Mouse (Mus musculus) mesoderm, embryonic 11.5 days (tissue): Measurements from ENCODE around the gene 1810009J06Rik.
"Not testable (repeated sequence)": the region's sequence is repeated elsewhere in the genome, so short reads cannot be mapped to it uniquely, and the experiment has no call there.

Source experiments
- DNase-seq: peaks from one replicate; pipeline ENCODE4 v3.0.0-alpha.2; 2012; ENCODE audit warnings: low read depth, low spot score

The 1810009J06Rik gene

GRCm38 (mm10) chr6:40964454-40964853 is at the start of gene 1810009J06Rik:
Gene 1810009J06Rik, plus strand, starts transcription at chr6:40964754.
- not testable (repeated sequence) for DNase-seq

- no peak for DNase-seq
These were observed 44.6 kb upstream of the 1810009J06Rik start for GRCm38 (mm10) chr6:40919954-40920353.

- DNase-seq: no peak
These were observed 24.1 kb upstream of the 1810009J06Rik start, which contains the start of gene 1700074P13Rik for GRCm38 (mm10) chr6:40940457-40940856. Gene 1700074P13Rik, minus strand, starts transcription at chr6:40940557.

- no peak for DNase-seq
These were observed 12.8 kb upstream of the 1810009J06Rik start, which contains the start of gene Gm4744 for GRCm38 (mm10) chr6:40951770-40952169. Gene Gm4744, minus strand, starts transcription at chr6:40951870.

GRCm38 (mm10) chr6:40953716-40954115 is 10.8 kb upstream of the 1810009J06Rik start:
- no peak for DNase-seq

- not testable (repeated sequence) for DNase-seq
These were observed 34.8 kb downstream of the 1810009J06Rik start, which contains the start of gene Gm2663 for GRCm38 (mm10) chr6:40999379-40999778. Gene Gm2663, minus strand, starts transcription at chr6:40999479.

GRCm38 (mm10) chr6:41015065-41015464 is 50.5 kb downstream of the 1810009J06Rik start:
- no peak for DNase-seq
